Mouse (Mus musculus) G1E (cell line): ENCODE data around the gene Ghr. TPM values are rescaled to one million over a fixed set of nuclear protein-coding genes. Genes with fewer than 3 reads are reported as not detected.

Experiments used
- ATAC-seq: 2 replicates; pipeline ENCODE4 v1.8.0; 2016; ENCODE audit warnings: mild to moderate bottlenecking; ENCODE audit not compliant: insufficient number of reproducible peaks, poor library complexity, low FRiP score, severe bottlenecking; ENCODE audit errors: extremely low read depth
- DNase-seq: peaks from one replicate; pipeline ENCODE4 v3.0.0; 2012; ENCODE audit warnings: low spot score
- H3K27me3 ChIP-seq: 2 replicates; pipeline ENCODE4 v1.6.1; 2012; ENCODE audit warnings: mild to moderate bottlenecking, low read length, inconsistent platforms; ENCODE audit not compliant: insufficient read depth
- H3K36me3 ChIP-seq: replicated peaks from 2 replicates; pipeline ENCODE3; 2012; ENCODE audit warnings: mild to moderate bottlenecking, inconsistent platforms
- H3K4me1 ChIP-seq: 2 replicates; pipeline ENCODE4 v1.6.1; 2012; ENCODE audit warnings: low read depth, low read length, inconsistent platforms, mixed read lengths; ENCODE audit not compliant: insufficient read depth
- H3K4me3 ChIP-seq: 2 replicates; pipeline ENCODE4 v1.5.1; 2012; ENCODE audit warnings: low read depth, mild to moderate bottlenecking, inconsistent platforms, low read length, moderate library complexity, mixed read lengths
- H3K9me3 ChIP-seq: replicated peaks from 2 replicates; pipeline ENCODE4 v1.6.1; 2012; ENCODE audit warnings: inconsistent platforms
- CTCF ChIP-seq: IDR thresholded peaks from 2 replicates; pipeline ENCODE4 v1.5.1; 2012; ENCODE audit warnings: low read depth, low read length, inconsistent platforms, mixed read lengths
- GATA1 ChIP-seq: IDR thresholded peaks from 2 replicates; pipeline ENCODE4 v1.6.1; 2012; ENCODE audit warnings: borderline replicate concordance, low read length, inconsistent platforms, mixed read lengths
- GATA2 ChIP-seq: IDR thresholded peaks from 2 replicates; pipeline ENCODE4 v1.6.1; 2012; ENCODE audit warnings: low read depth, low read length, inconsistent platforms, borderline replicate concordance
- POLR2AphosphoS5 ChIP-seq: IDR thresholded peaks from 2 replicates; pipeline ENCODE4 v1.6.1; 2012; ENCODE audit warnings: low read depth, low read length, inconsistent platforms; ENCODE audit not compliant: insufficient replicate concordance
- TAL1 ChIP-seq: conservative IDR thresholded peaks from 2 replicates; pipeline ENCODE4 v1.6.1; 2012; ENCODE audit warnings: low read depth, low read length, inconsistent platforms, mixed read lengths
- polyA plus RNA-seq: library from polyadenylated mRNA; stranded (reverse); fragments of >175 nt; gene quantifications from 2 replicates; pipeline ENCODE4 v1.2.3, GENCODE M21; 2012
- total RNA-seq, 2 experiments: library from RNA; stranded (forward) in 1 of 2; stranded (reverse) in 1 of 2; fragments of 200-1000 nt in 1 of 2; fragments of >200 nt in 1 of 2; fragmentation: Nextera tagmentation in 1 of 2; gene quantifications; 2 replicates each; pipeline ENCODE4 v1.2.3; 2014 to 2017

The Ghr gene
- total and polyA plus RNA-seq, 3 experiments: 0.66 TPM; not detected in 2

DNA sequence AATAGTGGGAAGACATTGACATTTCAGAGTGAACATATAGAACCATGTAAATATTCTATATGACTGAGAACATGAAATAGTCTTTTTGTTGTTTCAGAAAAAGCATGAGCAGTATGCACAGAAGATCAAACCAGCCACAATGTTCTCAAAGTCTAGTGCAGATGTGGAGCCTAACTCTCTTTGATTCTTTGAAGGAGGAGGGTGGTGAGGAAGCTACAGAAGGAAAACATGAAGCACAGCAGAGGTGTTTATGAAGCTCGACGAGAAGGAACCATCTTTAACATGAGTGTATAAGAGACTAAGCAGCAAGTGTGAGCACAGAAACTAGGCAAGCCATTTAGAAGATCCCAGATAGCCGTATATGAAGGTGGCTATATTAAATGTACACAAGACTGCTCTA lies 273.4 kb downstream of the Ghr start:
- Histone ChIP-seq H3K4me3 (no peak overlapping the region), H3K36me3 (no peaks in the 10 kb centered on the region), H3K4me1 (no peaks in the 10 kb centered on the region), H3K27me3 (no peaks in the 10 kb centered on the region), H3K9me3 (no peaks in the 10 kb centered on the region)
- ATAC-seq (no peak), DNase-seq (no peak)
- TF ChIP-seq CTCF: no peak
- no peak for TF ChIP-seq GATA2

GRCm38 (mm10) chr15:3303426-3303825 lies 279.9 kb downstream of the Ghr start, which contains the start of gene Ccdc152:
Gene Ccdc152, minus strand, starts transcription at chr15:3303526.
- TF ChIP-seq TAL1 (no peak), GATA2 (no peak), CTCF (no peak), POLR2AphosphoS5 (no peak), GATA1 (no peak)
- H3K4me1 ChIP-seq: no peaks in the 10 kb centered on the region
- H3K4me3 ChIP-seq: no peak within 1 kb of the TSS
- DNase-seq (no peak), ATAC-seq (no peak)
- H3K27me3 ChIP-seq: no peaks in the 10 kb centered on the region
- no peaks in the 10 kb centered on the region for H3K9me3 ChIP-seq
- H3K36me3 ChIP-seq: no peaks in the 10 kb centered on the region

GRCm38 (mm10) chr15:3300361-3301100 lies 282.8 kb downstream of the Ghr start:
- Histone ChIP-seq H3K4me3 (no peak overlapping the region), H3K9me3 (no peaks in the 10 kb centered on the region), H3K27me3 (no peaks in the 10 kb centered on the region), H3K4me1 (no peaks in the 10 kb centered on the region), H3K36me3 (no peaks in the 10 kb centered on the region)
- DNase-seq (no peak), ATAC-seq (no peak)
- no peak for TF ChIP-seq CTCF
- TF ChIP-seq POLR2AphosphoS5: no peak
- TF ChIP-seq GATA2: no peak
- no peak for TF ChIP-seq GATA1
- TF ChIP-seq TAL1: no peak

DNA sequence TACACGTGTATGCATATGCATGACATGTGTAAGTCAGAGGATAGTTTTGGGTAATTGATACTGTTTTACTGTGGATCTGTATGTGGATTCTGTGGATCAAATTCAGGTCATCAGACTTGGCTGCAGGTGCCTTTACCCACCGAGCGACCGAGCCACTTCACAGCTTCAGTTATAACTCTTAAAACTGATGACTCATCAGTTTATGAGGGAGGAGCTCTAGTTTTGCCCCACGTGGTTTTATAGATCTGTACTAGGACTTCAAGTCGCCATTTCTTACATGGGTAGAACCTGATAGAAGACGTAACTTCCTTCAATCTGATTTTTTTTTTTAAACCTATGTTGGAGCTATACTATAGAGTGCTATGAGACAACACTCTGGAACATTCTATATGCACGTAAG lies 285.7 kb downstream of the Ghr start:
- Histone ChIP-seq H3K36me3 (no peaks in the 10 kb centered on the region), H3K4me1 (no peaks in the 10 kb centered on the region), H3K9me3 (no peaks in the 10 kb centered on the region), H3K27me3 (no peaks in the 10 kb centered on the region), H3K4me3 (no peak overlapping the region)
- DNase-seq (no peak), ATAC-seq (no peak)
- TF ChIP-seq CTCF (no peak), GATA2 (no peak), POLR2AphosphoS5 (no peak), GATA1 (no peak), TAL1 (no peak)

DNA sequence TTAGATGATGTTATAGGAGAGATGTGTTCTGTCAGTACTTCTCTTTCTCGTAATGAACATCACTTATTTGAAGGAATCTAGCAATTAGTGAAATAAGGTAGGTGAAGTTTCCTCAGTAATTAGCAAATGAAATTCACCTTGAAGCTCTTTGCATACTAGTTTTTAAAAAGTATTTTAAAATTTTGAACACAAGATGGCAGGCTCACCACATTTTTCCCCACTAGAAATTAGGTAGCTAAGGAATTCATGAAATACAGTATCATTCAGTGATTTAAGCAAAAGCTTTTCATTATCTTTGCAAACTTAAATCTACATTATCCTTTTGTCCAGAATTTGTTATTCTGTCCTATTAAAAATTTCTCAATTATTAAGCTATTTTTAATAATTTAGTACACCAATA lies 287.3 kb downstream of the Ghr start:
- ATAC-seq: no peak
- Histone ChIP-seq H3K9me3 (no peaks in the 10 kb centered on the region), H3K4me1 (no peaks in the 10 kb centered on the region), H3K4me3 (no peak overlapping the region), H3K36me3 (no peaks in the 10 kb centered on the region), H3K27me3 (no peaks in the 10 kb centered on the region)
- TF ChIP-seq GATA1: no peak
- TF ChIP-seq CTCF: no peak
- no peak for TF ChIP-seq TAL1
- TF ChIP-seq GATA2: no peak
- TF ChIP-seq POLR2AphosphoS5: no peak
- DNase-seq: no peak

DNA sequence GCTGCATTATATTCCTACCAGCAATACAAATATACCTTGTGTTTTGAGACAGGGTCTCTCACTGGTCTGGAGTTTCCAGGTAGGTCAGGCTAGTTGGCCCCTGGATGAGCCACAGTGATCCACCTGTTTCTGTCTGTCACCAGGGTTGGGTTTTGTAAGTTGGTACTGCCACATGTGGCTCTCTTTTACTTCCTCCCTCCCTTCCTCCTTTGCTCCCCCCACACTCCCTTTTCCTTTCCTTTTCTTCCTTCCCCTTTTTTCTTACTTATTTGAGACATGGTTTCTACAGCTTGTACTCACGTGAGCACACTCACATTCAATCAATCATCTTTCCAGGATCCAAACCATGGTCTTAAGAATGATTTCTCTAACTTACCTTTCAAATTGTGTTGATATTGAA lies 289.8 kb downstream of the Ghr start:
- no peak for ATAC-seq
- Histone ChIP-seq H3K27me3 (no peaks in the 10 kb centered on the region), H3K4me3 (no peak overlapping the region), H3K4me1 (no peaks in the 10 kb centered on the region), H3K9me3 (no peaks in the 10 kb centered on the region), H3K36me3 (no peaks in the 10 kb centered on the region)
- TF ChIP-seq GATA1: no peak
- TF ChIP-seq TAL1: no peak
- no peak for DNase-seq

- TF ChIP-seq GATA2 (no peak), POLR2AphosphoS5 (no peak), CTCF (no peak), GATA1 (no peak), TAL1 (no peak)
- H3K9me3 ChIP-seq: no peaks in the 10 kb centered on the region
- H3K36me3 ChIP-seq: no peaks in the 10 kb centered on the region
- no peaks in the 10 kb centered on the region for H3K4me1 ChIP-seq
- DNase-seq: no peak
- H3K27me3 ChIP-seq: no peaks in the 10 kb centered on the region
- no peak overlapping the region for H3K4me3 ChIP-seq
- ATAC-seq: no peak
These were observed 292.9 kb downstream of the Ghr start for GRCm38 (mm10) chr15:3290435-3290834.
